Mouse (Mus musculus) CH12.LX (cell line): ENCODE measurements around the gene Gm17334. TPM values are rescaled to one million over a fixed set of nuclear protein-coding genes. Genes with fewer than 3 reads are reported as not detected.

Experiments used
- DNase-seq: peaks from one replicate; pipeline ENCODE4 v3.0.0-alpha.2; 2013; ENCODE audit errors: extremely low read depth
- H3K27ac ChIP-seq: 2 replicates; pipeline ENCODE4 v1.5.1; 2012; ENCODE audit warnings: low read depth, mild to moderate bottlenecking, control low read depth, moderate library complexity; ENCODE audit not compliant: insufficient read depth
- H3K27me3 ChIP-seq: replicated peaks from 2 replicates; pipeline ENCODE3; 2012; ENCODE audit warnings: inconsistent platforms
- H3K36me3 ChIP-seq, 2 experiments: replicated peaks in 1 of 2; 2 replicates each; pipeline versions ENCODE3 to v1.6.1; 2012; ENCODE audit warnings: inconsistent platforms in 1 of 2, low read length in 1 of 2, mild to moderate bottlenecking in 1 of 2, mixed read lengths in 1 of 2, moderate library complexity in 1 of 2; ENCODE audit not compliant: control insufficient read depth in 1 of 2, insufficient read depth in 1 of 2
- H3K4me1 ChIP-seq, 2 experiments: 2 replicates each; pipeline ENCODE4 v1.6.1; 2012; ENCODE audit warnings: inconsistent platforms in 1 of 2, moderate library complexity in 1 of 2; ENCODE audit not compliant: insufficient read depth in 2 of 2, control insufficient read depth in 1 of 2
- H3K4me2 ChIP-seq: 2 replicates; pipeline ENCODE4 v1.6.1; 2012; ENCODE audit warnings: low read depth, mild to moderate bottlenecking, control low read depth; ENCODE audit not compliant: poor library complexity, insufficient read depth, severe bottlenecking
- H3K4me3 ChIP-seq, 3 experiments: fragments of 150-350 bp in 1 of 3; sonication (generic) in 1 of 3; replicated peaks in 1 of 3; 2 replicates each; pipeline versions ENCODE3 to v1.5.1; 2011 to 2012; ENCODE audit warnings: low read depth in 2 of 3, low read length in 2 of 3, mild to moderate bottlenecking in 2 of 3, moderate library complexity in 2 of 3, control low read depth in 1 of 3, improper control_type of control experiment in 1 of 3, inconsistent platforms in 1 of 3, mixed read lengths in 1 of 3; ENCODE audit not compliant: poor library complexity in 1 of 3
- H3K79me2 ChIP-seq: replicated peaks from 2 replicates; pipeline ENCODE4 v1.6.1; 2012; ENCODE audit warnings: mild to moderate bottlenecking, moderate library complexity; ENCODE audit not compliant: control insufficient read depth, poor library complexity, insufficient read depth, severe bottlenecking; ENCODE audit errors: extremely low read depth
- H3K9ac ChIP-seq: 2 replicates; pipeline ENCODE4 v1.6.1; 2012; ENCODE audit warnings: low read depth, mild to moderate bottlenecking, control low read depth, moderate library complexity; ENCODE audit not compliant: insufficient read depth
- H3K9me3 ChIP-seq: replicated peaks from 2 replicates; pipeline ENCODE3; 2012; ENCODE audit warnings: low read length, inconsistent platforms, mixed read lengths
- BHLHE40 ChIP-seq: IDR thresholded peaks from 2 replicates; pipeline ENCODE4 v1.6.1; 2011; ENCODE audit warnings: mild to moderate bottlenecking, low read depth, low read length, improper control_type of control experiment
- CHD1 ChIP-seq: IDR thresholded peaks from 2 replicates; pipeline ENCODE4 v1.6.1; 2012; ENCODE audit warnings: low read depth, low read length, improper control_type of control experiment, inconsistent platforms
- CHD2 ChIP-seq: IDR thresholded peaks from 2 replicates; pipeline ENCODE4 v1.6.1; 2011; ENCODE audit warnings: low read length, improper control_type of control experiment
- EP300 ChIP-seq: IDR thresholded peaks from 2 replicates; pipeline ENCODE4 v1.6.1; 2011; ENCODE audit warnings: low read length, improper control_type of control experiment
- ETS1 ChIP-seq: conservative IDR thresholded peaks from 2 replicates; pipeline ENCODE4 v1.6.1; 2012; ENCODE audit warnings: low read depth, mild to moderate bottlenecking, inconsistent platforms, low read length, improper control_type of control experiment, moderate library complexity
- GABPA ChIP-seq: IDR thresholded peaks from 2 replicates; pipeline ENCODE4 v1.6.1; 2012; ENCODE audit warnings: low read depth, low read length, improper control_type of control experiment, inconsistent platforms; ENCODE audit not compliant: insufficient replicate concordance
- HCFC1 ChIP-seq: IDR thresholded peaks from 2 replicates; pipeline ENCODE4 v1.6.1; 2012; ENCODE audit warnings: low read depth, mild to moderate bottlenecking, inconsistent platforms, low read length, improper control_type of control experiment
- JUN ChIP-seq: IDR thresholded peaks from 2 replicates; pipeline ENCODE4 v1.6.1; 2011; ENCODE audit warnings: low read depth, mild to moderate bottlenecking, low read length, improper control_type of control experiment, moderate library complexity; ENCODE audit not compliant: insufficient read depth
- KAT2A ChIP-seq: IDR thresholded peaks from 2 replicates; pipeline ENCODE4 v1.6.1; 2012; ENCODE audit warnings: low read length, improper control_type of control experiment, inconsistent platforms; ENCODE audit not compliant: insufficient replicate concordance
- MEF2A ChIP-seq: IDR thresholded peaks from 2 replicates; pipeline ENCODE4 v1.6.1; 2014; ENCODE audit warnings: low read depth, mild to moderate bottlenecking, inconsistent platforms, low read length, improper control_type of control experiment, borderline replicate concordance
- MXI1 ChIP-seq: IDR thresholded peaks from 2 replicates; pipeline ENCODE4 v1.6.1; 2011; ENCODE audit warnings: mild to moderate bottlenecking, low read depth, low read length, improper control_type of control experiment
- NELFE ChIP-seq: IDR thresholded peaks from 2 replicates; pipeline ENCODE4 v1.6.1; 2011; ENCODE audit warnings: low read depth, low read length, improper control_type of control experiment
- PAX5 ChIP-seq: IDR thresholded peaks from 2 replicates; pipeline ENCODE4 v1.6.1; 2012; ENCODE audit warnings: low read length, inconsistent platforms, mixed read lengths
- POLR2A ChIP-seq: IDR thresholded peaks from 2 replicates; pipeline ENCODE4 v1.6.1; 2011; ENCODE audit warnings: low read depth, mild to moderate bottlenecking, improper control_type of control experiment, low read length
- RAD21 ChIP-seq: IDR thresholded peaks from 2 replicates; pipeline ENCODE4 v1.6.1; 2011; ENCODE audit warnings: low read depth, mild to moderate bottlenecking, low read length, improper control_type of control experiment, moderate library complexity
- RCOR1 ChIP-seq: conservative IDR thresholded peaks from 2 replicates; pipeline ENCODE4 v1.6.1; 2012; ENCODE audit warnings: low read depth, mild to moderate bottlenecking, inconsistent platforms, low read length, improper control_type of control experiment
- SIN3A ChIP-seq: IDR thresholded peaks from 2 replicates; pipeline ENCODE4 v1.6.1; 2012; ENCODE audit warnings: low read length, improper control_type of control experiment, inconsistent platforms
- SMC3 ChIP-seq: IDR thresholded peaks from 2 replicates; pipeline ENCODE4 v1.6.1; 2011; ENCODE audit warnings: low read depth, low read length, improper control_type of control experiment
- TBP ChIP-seq: conservative IDR thresholded peaks from 2 replicates; pipeline ENCODE4 v1.6.1; 2011; ENCODE audit warnings: low read depth, low read length, improper control_type of control experiment
- TCF12 ChIP-seq: IDR thresholded peaks from 2 replicates; pipeline ENCODE4 v1.6.1; 2014; ENCODE audit warnings: low read depth, mild to moderate bottlenecking, inconsistent platforms, low read length, improper control_type of control experiment
- UBTF ChIP-seq: IDR thresholded peaks from 2 replicates; pipeline ENCODE4 v1.6.1; 2012; ENCODE audit warnings: low read depth, mild to moderate bottlenecking, inconsistent platforms, low read length, improper control_type of control experiment, moderate library complexity
- USF2 ChIP-seq: conservative IDR thresholded peaks from 2 replicates; pipeline ENCODE4 v1.6.1; 2011; ENCODE audit warnings: low read depth, low read length, improper control_type of control experiment
- ZC3H11A ChIP-seq: IDR thresholded peaks from 2 replicates; pipeline ENCODE4 v1.6.1; 2012; ENCODE audit warnings: low read depth, mild to moderate bottlenecking, inconsistent platforms, low read length, improper control_type of control experiment
- ZKSCAN1 ChIP-seq: IDR thresholded peaks from 2 replicates; pipeline ENCODE4 v1.6.1; 2012; ENCODE audit warnings: low read depth, inconsistent platforms, low read length, improper control_type of control experiment, borderline replicate concordance
- ZMIZ1 ChIP-seq: IDR thresholded peaks from 2 replicates; pipeline ENCODE4 v1.6.1; 2012; ENCODE audit warnings: low read depth, mild to moderate bottlenecking, inconsistent platforms, low read length, improper control_type of control experiment
- dilution Hi-C: fragments of 300-500 bp; cut with MboI; formaldehyde crosslinking; loops from 2 replicates; pipeline ENCODE4 v1.14.3; 2020; ENCODE audit warnings: low sequenced_read_pairs; ENCODE audit not compliant: extremely low pct_unique_long_range_greater_than_20kb, extremely low pct_ligation_motif_present
- in situ Hi-C: fragments of 300-500 bp; cut with MboI; formaldehyde crosslinking; loops from 3 replicates; pipeline ENCODE4 v1.14.3; 2019; ENCODE audit warnings: low sequenced_read_pairs, low pct_ligation_motif_present, low pct_unique_long_range_greater_than_20kb, mixed read lengths
- polyA plus RNA-seq: library from polyadenylated mRNA; unstranded; fragments of >175 nt; gene quantifications from 2 replicates; pipeline ENCODE4 v1.2.1, GENCODE M21; 2012; ENCODE audit warnings: low read depth; ENCODE audit not compliant: insufficient read length
- total RNA-seq, 2 experiments: library from RNA; depleted of rRNA; stranded (reverse); fragments of 300-350 nt in 1 of 2; fragments of >200 nt in 1 of 2; gene quantifications; 2 replicates each; pipeline ENCODE4 v1.2.3; 2012 to 2014

The Gm17334 gene
- total and polyA plus RNA-seq, 3 experiments = 0.47 to 0.72 TPM; not detected in 1

GRCm38 (mm10) chr11:53805786-53806185 lies 32.8 kb upstream of the Gm17334 start:
- DNase-seq = no peak
- no peaks in the 10 kb centered on the region for H3K36me3 ChIP-seq
- no peaks in the 10 kb centered on the region for H3K79me2 ChIP-seq
- H3K9ac ChIP-seq = no peak overlapping the region
- H3K27ac ChIP-seq = no peak overlapping the region
- no peak overlapping the region for H3K4me2 ChIP-seq
- in situ Hi-C loops (no loop called here), dilution Hi-C loops (no loop called here)
- H3K27me3 ChIP-seq = no peaks in the 10 kb centered on the region
- TF ChIP-seq PAX5 (no peak), NELFE (no peak), MEF2A (no peak), RAD21 (no peak), HCFC1 (no peak), SIN3A (no peak), EP300 (no peak), ZKSCAN1 (no peak), USF2 (no peak), ZC3H11A (no peak), TCF12 (no peak), UBTF (no peak), BHLHE40 (no peak), CHD1 (no peak), KAT2A (no peak)
- no peak overlapping the region for H3K4me3 ChIP-seq
- no peaks in the 10 kb centered on the region for H3K9me3 ChIP-seq
- peaks cover 23 to 64% of the 10 kb centered on the region in 2 experiments for H3K4me1 ChIP-seq

GRCm38 (mm10) chr11:53804569-53805344 lies 31.8 kb upstream of the Gm17334 start:
- DNase-seq = no peak
- H3K27ac ChIP-seq = no peak overlapping the region
- H3K36me3 ChIP-seq = no peaks in the 10 kb centered on the region
- H3K27me3 ChIP-seq = no peaks in the 10 kb centered on the region
- H3K9me3 ChIP-seq = no peaks in the 10 kb centered on the region
- H3K4me2 ChIP-seq = no peak overlapping the region
- H3K9ac ChIP-seq = no peak overlapping the region
- H3K79me2 ChIP-seq = no peaks in the 10 kb centered on the region
- dilution Hi-C loops (no loop called here), in situ Hi-C loops (no loop called here)
- TF ChIP-seq USF2 = no peak
- no peak for TF ChIP-seq MXI1
- no peak for TF ChIP-seq ZKSCAN1
- TF ChIP-seq TBP = no peak
- TF ChIP-seq ZC3H11A = no peak
- TF ChIP-seq ZMIZ1 = no peak
- TF ChIP-seq GABPA = no peak
- TF ChIP-seq UBTF = no peak
- no peak for TF ChIP-seq ETS1
- no peak for TF ChIP-seq BHLHE40
- TF ChIP-seq RCOR1 = no peak
- TF ChIP-seq POLR2A = no peak
- no peak for TF ChIP-seq SMC3
- no peak for TF ChIP-seq CHD2
- TF ChIP-seq JUN = no peak
- H3K4me3 ChIP-seq = no peak overlapping the region
- peaks cover 25 to 64% of the 10 kb centered on the region in 2 experiments for H3K4me1 ChIP-seq
